Mouse (Mus musculus): ENCODE data around the gene Fgf4. TPM values are rescaled to one million over a fixed set of nuclear protein-coding genes. Genes with fewer than 3 reads are reported as not detected.

Fgf4 gene
- total and polyA plus RNA-seq, 3 experiments, result not detected

DNA sequence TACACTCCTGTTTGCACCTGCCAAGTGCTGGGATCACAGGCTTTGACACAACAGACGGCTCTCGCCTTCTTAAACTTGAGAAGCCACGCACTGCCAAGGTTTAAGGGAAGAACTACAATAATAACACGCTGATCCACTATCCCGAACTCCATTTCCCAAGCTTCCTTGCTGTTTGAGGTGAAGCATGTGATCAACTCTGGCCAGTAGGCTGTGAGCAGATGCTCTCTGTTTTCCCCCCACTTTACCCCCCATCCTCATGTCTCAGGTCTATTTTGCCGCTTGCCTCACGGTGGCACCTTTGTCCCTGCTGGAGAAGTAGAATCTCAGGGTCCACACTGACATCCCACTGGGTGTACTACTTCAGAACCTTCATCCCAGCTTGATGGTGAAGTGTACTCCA is 61.5 kb downstream of the Fgf4 start:
- H3K4me1 ChIP-seq (ENCODE audit: control insufficient read depth in 1 of 2, insufficient read depth in 2 of 2, low read length in 2 of 2), result peaks cover 0 to 2% of the 10 kb centered on the region in 2 experiments; a peak in 1 of 4 replicates
- no peak overlapping the region for H3K4me3 ChIP-seq (ENCODE audit: control insufficient read depth in 1 of 2, insufficient read depth in 1 of 2, low read depth in 2 of 2, low read length in 2 of 2)
- H3K27ac ChIP-seq (ENCODE audit: control insufficient read depth, low read depth, low read length), result no peak overlapping the region
- DNase-seq (ENCODE audit: low read depth, low spot score), result no peak
- TF ChIP-seq RCOR1 (IDR thresholded peaks at IDR 0.05; ENCODE audit: low read depth, low read length), result no peak
- TF ChIP-seq MXI1 (IDR thresholded peaks at IDR 0.05; ENCODE audit: low read depth, low read length), result no peak
- TF ChIP-seq ELF1 (IDR thresholded peaks at IDR 0.05; ENCODE audit: low read depth, low read length), result no peak
- TF ChIP-seq USF1 (IDR thresholded peaks at IDR 0.05; ENCODE audit: low read depth, low read length), result peak; percentile 58
- TF ChIP-seq HCFC1 (IDR thresholded peaks at IDR 0.05; ENCODE audit: low read depth, low read length), result peak; percentile 68
- no peaks in the 10 kb centered on the region for H3K27me3 ChIP-seq (ENCODE audit: control insufficient read depth in 1 of 2, insufficient read depth in 2 of 2, low read length in 2 of 2)
- no peaks in the 10 kb centered on the region for H3K79me2 ChIP-seq (ENCODE audit: control insufficient read depth, insufficient read depth, low read length, poor library complexity)
- no peaks in the 10 kb centered on the region for H3K9me3 ChIP-seq (replicated peaks; ENCODE audit: insufficient read depth, low read length)
- H3K9ac ChIP-seq (ENCODE audit: control insufficient read depth, low read depth, low read length, poor library complexity, severe bottlenecking), result no peak overlapping the region
- no peaks in the 10 kb centered on the region for H3K36me3 ChIP-seq (ENCODE audit: control insufficient read depth in 1 of 2, insufficient read depth in 2 of 2, low read length in 2 of 2)

DNA sequence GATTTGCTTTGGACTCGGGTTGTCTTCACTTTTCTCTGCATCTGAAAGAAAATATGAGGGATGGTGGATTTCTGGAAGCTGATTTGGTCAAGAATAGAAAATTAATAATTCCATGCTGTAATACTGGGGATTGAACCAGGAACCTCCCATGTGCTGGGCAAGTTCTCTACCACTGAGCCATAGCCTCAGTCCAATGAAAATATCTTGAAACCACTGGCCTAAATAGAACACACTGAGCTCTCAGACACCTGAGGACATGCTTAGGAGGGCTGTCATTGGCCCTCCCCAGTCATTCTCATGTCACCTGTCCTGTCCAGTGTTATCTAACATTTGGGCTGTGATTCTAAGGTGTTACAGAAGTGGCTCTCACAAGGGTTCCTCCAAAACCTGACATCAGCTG is 64.0 kb downstream of the Fgf4 start:
- peaks cover 0 to 2% of the 10 kb centered on the region in 2 experiments; a peak in 1 of 4 replicates for H3K36me3 ChIP-seq (ENCODE audit: control insufficient read depth in 1 of 2, insufficient read depth in 2 of 2, low read length in 2 of 2)
- H3K79me2 ChIP-seq (ENCODE audit: control insufficient read depth, insufficient read depth, low read length, poor library complexity), result peaks cover 5% of the 10 kb centered on the region
- no peak for DNase-seq (ENCODE audit: low read depth, low spot score)
- no peaks in the 10 kb centered on the region for H3K9me3 ChIP-seq (replicated peaks; ENCODE audit: insufficient read depth, low read length)
- peaks cover 2 to 6% of the 10 kb centered on the region in 2 experiments; a peak in 3 of 4 replicates for H3K4me1 ChIP-seq (ENCODE audit: control insufficient read depth in 1 of 2, insufficient read depth in 2 of 2, low read length in 2 of 2)
- no peak overlapping the region for H3K9ac ChIP-seq (ENCODE audit: control insufficient read depth, low read depth, low read length, poor library complexity, severe bottlenecking)
- H3K27me3 ChIP-seq (ENCODE audit: control insufficient read depth in 1 of 2, insufficient read depth in 2 of 2, low read length in 2 of 2), result no peaks in the 10 kb centered on the region
- H3K27ac ChIP-seq (ENCODE audit: control insufficient read depth, low read depth, low read length), result no peak overlapping the region
- no peak overlapping the region for H3K4me3 ChIP-seq (ENCODE audit: control insufficient read depth in 1 of 2, insufficient read depth in 1 of 2, low read depth in 2 of 2, low read length in 2 of 2)
- TF ChIP-seq TBP (IDR thresholded peaks at IDR 0.05; ENCODE audit: low read depth, low read length), result peak; percentile 98
- no peak for TF ChIP-seq ZKSCAN1 (IDR thresholded peaks at IDR 0.05; ENCODE audit: low read depth, low read length)

DNA sequence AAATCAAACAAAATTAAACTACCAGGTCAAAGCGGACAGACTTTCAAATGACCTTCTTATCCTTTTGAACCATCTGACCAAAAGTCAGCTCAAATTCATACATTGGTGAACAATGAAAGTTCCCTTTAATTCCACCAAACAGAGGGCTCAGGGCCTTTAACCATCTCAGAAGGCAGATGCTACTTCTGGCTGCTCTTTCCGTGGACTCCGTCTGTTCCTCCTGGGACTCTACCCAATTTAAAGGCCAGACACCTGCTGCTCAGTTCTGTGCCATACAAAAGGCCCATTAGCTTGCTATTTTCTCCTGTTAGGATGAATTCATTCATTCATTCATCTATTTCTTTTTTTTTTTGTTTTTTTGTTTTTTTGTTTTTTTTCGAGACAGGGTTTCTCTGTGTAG is 65.7 kb downstream of the Fgf4 start:
- no peaks in the 10 kb centered on the region for H3K9me3 ChIP-seq (replicated peaks; ENCODE audit: insufficient read depth, low read length)
- no peak overlapping the region for H3K27ac ChIP-seq (ENCODE audit: control insufficient read depth, low read depth, low read length)
- no peak overlapping the region for H3K9ac ChIP-seq (ENCODE audit: control insufficient read depth, low read depth, low read length, poor library complexity, severe bottlenecking)
- no peaks in the 10 kb centered on the region for H3K27me3 ChIP-seq (ENCODE audit: control insufficient read depth in 1 of 2, insufficient read depth in 2 of 2, low read length in 2 of 2)
- DNase-seq (ENCODE audit: low read depth, low spot score), result no peak
- no peak for TF ChIP-seq JUND (IDR thresholded peaks at IDR 0.05; ENCODE audit: low read depth, low read length)
- no peak for TF ChIP-seq BHLHE40 (IDR thresholded peaks at IDR 0.05; ENCODE audit: borderline replicate concordance, low read depth, low read length)
- no peak for TF ChIP-seq MAFK (IDR thresholded peaks at IDR 0.05; ENCODE audit: borderline replicate concordance, low read depth, low read length)
- peaks cover 5% of the 10 kb centered on the region for H3K79me2 ChIP-seq (ENCODE audit: control insufficient read depth, insufficient read depth, low read length, poor library complexity)
- peaks cover 0 to 2% of the 10 kb centered on the region in 2 experiments; a peak in 1 of 4 replicates for H3K36me3 ChIP-seq (ENCODE audit: control insufficient read depth in 1 of 2, insufficient read depth in 2 of 2, low read length in 2 of 2)
- no peak overlapping the region for H3K4me3 ChIP-seq (ENCODE audit: control insufficient read depth in 1 of 2, insufficient read depth in 1 of 2, low read depth in 2 of 2, low read length in 2 of 2)
- peaks cover 0 to 7% of the 10 kb centered on the region in 2 experiments; a peak in 3 of 4 replicates for H3K4me1 ChIP-seq (ENCODE audit: control insufficient read depth in 1 of 2, insufficient read depth in 2 of 2, low read length in 2 of 2)
